Mouse (Mus musculus): ENCODE results near the gene Glcci1. TPM values are rescaled to one million over a fixed set of nuclear protein-coding genes. Genes with fewer than 3 reads are reported as not detected.

Glcci1 gene
- polyA plus RNA-seq, 1 experiment: 2.1 TPM

DNA sequence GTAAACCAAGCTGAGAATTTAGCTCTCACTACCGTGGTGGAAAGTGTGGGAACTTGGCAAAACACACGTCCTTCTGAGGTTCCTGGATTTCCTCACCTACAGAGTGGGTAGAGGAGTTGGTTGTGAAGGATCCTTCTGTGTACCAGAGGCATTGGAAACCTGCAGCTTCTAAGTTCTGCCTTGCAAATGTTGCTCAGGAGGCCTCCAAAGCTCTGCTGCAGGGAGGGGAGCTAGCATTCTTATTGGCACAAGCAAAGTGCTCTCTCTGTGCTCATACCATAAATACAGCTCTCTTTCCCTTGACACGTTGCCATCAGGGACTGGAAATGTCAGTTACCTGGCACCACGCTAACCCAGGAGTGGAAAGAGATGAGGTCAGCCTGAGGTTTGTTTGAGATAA, 129.5 kb downstream of the Glcci1 start:
- no peak for DNase-seq (ENCODE audit: low read depth, low spot score)
- 58% methylated on average over 4 of the region's 4 CpGs for WGBS

DNA sequence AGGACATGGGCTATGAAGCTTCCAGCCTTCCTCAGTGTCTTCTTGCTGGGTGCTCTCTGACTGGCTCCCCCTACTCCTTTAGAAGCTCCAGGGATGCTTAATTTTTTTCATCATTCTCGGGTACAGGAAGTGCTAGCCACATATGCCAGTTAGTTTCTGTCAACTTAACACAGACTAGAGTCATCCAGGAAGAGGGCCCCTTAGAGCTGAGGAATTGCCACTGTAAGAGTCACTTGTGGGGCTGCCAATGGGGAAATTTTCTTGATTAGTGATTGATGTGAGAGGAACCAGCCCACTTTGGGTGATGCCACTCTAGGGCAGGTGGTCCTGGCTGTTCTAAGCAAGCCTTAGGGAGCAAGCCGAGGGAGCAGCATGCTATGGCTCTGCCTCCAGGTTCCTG, 130.1 kb downstream of the Glcci1 start:
- 86% methylated on average over 2 of the region's 2 CpGs for WGBS
- no peak for DNase-seq (ENCODE audit: low read depth, low spot score)

DNA sequence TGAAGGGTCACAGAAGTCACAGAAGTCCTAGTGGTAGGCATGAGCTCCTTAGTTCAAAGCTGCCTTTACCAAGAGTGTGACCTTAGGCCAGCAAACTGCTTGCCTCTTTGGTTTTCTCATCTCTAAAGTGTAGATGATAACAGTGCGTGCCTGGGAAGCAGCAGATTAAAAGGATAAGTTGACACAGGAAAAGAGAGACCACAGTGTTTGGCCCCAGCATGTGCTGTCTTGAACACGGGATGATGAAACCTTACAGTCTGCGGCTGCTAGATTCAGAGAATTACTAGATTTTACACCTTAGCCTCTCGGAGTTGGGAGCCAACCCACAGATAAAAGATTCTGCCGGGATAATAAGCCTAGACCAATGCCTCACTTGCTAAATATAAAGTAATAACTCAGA, 131.5 kb downstream of the Glcci1 start:
- WGBS: 95% methylated on average over 5 of the region's 5 CpGs
- DNase-seq (ENCODE audit: low read depth, low spot score): no peak

DNA sequence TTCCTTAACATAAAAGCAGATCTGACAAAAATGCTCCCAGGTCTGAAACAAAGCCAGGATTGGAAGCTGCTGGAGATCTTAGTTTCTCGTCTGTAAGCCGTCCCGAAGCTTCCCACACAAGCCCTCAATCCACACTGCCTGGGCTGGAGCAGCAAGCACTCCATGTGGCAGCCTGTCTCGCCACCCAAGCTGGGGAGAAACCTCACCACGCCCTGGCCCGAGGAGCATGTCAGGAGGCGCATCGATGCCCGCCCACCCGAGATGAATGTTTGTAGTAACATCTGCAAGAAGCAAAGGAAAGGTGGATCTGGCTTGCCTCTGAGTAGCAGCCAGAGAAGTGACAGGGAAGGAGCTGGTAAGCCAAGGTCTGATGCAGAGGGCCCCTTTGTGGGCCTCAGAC, 135.3 kb downstream of the Glcci1 start:
- 81% methylated on average over 10 of the region's 10 CpGs for WGBS
- no peak for DNase-seq (ENCODE audit: low read depth, low spot score)

DNA sequence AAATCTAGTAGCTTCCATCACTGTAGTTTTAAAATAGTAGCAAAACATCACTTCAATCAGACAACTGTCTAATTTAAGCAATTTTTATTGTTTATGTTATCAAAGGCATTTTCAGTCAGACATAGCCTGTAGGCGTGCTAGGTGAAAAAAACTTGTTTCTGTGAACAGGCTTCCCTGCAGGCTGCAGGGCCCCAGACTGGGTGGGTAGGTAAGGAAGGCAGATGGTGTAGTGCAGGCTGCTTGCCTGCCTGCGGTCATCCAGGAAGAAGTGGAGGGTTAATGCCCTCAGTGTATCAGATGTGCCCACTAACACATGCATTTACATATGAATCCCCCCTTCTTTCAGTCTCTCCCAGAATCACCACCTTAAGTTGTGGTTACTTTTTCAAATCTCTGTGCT, 136.3 kb downstream of the Glcci1 start:
- 93% methylated on average over 2 of the region's 2 CpGs for WGBS
- no peak for DNase-seq (ENCODE audit: low read depth, low spot score)
